Mouse (Mus musculus): ENCODE results near the gene Best1.

DNA sequence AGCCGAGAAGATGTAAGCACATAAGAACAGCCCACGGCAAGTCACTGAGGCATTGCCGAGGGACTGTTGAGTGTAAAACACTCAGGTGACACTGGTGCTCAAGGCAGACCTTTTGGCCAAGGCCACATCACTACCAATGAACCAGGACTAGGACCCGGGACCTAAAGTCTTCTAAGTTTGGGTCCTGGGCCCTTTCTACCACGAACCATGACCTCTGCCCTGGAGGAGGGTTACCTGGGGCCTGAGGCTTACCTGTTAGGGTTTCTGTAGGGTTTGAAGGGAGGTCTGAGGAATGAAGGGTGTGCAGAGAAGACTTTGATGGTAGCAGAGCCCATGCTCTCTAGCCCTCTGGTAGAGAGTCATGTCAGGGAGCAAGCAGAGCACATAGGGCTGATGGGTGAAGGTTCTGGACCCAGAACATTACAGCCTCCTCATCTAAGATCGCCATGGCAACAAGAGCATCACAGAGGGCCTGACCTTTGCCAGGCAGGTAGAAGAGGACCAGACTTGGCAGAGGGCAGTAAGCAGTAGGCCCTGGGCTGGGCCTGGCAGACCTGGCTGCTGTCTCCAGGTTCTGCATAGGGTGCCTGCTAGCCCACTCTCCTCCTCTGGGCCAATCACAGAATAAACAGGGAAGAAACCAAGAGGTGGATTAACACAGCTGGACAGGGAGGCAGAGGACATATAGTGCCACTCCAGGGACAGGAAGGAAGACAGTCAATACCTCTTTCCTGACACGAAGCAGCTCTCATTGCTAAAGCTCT, at the start of gene Best1, which contains the start of gene Rab3il1:
- TF ChIP-seq CTCF (IDR thresholded peaks at IDR 0.05; ENCODE audit: borderline replicate concordance, insufficient read depth, low read length) (no peak), POLR2A (IDR thresholded peaks at IDR 0.05; ENCODE audit: low read depth, low read length) (no peak)
